Mouse (Mus musculus) naive thymus-derived CD4-positive, alpha-beta T cell, adult 2 months (primary cell): ENCODE results near the gene Snx4.
A peak's percentile ranks its signal among the peaks of the same experiment; 100 is the strongest.
"Not testable (repeated sequence)": the region's sequence is repeated elsewhere in the genome, so short reads cannot be mapped to it uniquely, and the experiment has no call there.

Experiments
- DNase-seq: peaks from one replicate; pipeline ENCODE4 v3.0.0-alpha.2; 2011; ENCODE audit warnings: low read depth

The Snx4 gene

GRCm38 (mm10) chr16:33251194-33252051 lies at the start of gene Snx4:
Gene Snx4 (plus strand): TSS chr16:33251442.
- DNase-seq, result peak; percentile 95

GRCm38 (mm10) chr16:33210812-33211211 lies 40.4 kb upstream of the Snx4 start:
- no peak for DNase-seq

GRCm38 (mm10) chr16:33216313-33217003 lies 34.8 kb upstream of the Snx4 start:
- no peak for DNase-seq

DNA sequence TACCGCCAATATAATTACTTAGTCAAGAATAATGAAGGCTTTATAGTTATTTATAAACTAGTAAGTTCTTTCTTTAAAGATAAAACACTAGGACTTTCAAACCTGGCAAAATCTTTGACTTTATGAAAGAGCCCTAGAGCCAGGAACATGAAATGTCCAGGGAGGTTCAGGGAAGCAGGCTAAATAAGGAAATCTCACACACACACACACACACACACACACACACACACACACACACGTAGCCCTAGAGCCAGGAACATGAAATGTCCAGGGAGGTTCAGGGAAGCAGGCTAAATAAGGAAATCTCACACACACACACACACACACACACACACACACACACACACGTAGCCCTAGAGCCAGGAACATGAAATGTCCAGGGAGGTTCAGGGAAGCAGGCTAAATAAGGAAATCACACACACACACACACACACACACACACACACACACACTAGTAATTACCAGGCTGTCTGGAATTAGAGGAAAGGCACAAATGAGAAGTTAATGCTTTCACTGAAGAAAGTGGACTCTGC lies 33.6 kb upstream of the Snx4 start:
- not testable (repeated sequence) for DNase-seq

GRCm38 (mm10) chr16:33222482-33222881 lies 28.8 kb upstream of the Snx4 start:
- DNase-seq, result no peak

- no peak for DNase-seq
These were observed 26.9 kb upstream of the Snx4 start for GRCm38 (mm10) chr16:33224381-33224780.

DNA sequence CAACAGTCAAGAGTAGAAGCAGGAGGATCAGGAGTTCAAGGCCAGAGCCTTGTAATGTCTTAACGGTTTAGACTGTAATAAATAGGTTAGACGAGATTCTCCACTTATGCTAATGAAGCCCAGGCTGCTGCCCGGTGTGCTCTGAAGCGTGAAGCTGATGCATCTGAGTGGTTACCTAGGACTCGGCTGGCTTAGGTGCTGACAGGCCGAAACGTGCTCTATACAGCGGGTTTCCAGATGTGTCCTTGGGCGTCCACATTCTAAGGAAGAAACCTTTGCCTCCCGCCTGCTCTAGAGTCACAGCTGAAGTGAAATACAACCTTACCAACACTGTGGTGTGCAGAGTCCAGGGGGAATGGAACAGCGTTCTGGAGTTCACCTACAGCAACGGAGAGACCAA lies 17.1 kb upstream of the Snx4 start:
- no peak for DNase-seq

DNA sequence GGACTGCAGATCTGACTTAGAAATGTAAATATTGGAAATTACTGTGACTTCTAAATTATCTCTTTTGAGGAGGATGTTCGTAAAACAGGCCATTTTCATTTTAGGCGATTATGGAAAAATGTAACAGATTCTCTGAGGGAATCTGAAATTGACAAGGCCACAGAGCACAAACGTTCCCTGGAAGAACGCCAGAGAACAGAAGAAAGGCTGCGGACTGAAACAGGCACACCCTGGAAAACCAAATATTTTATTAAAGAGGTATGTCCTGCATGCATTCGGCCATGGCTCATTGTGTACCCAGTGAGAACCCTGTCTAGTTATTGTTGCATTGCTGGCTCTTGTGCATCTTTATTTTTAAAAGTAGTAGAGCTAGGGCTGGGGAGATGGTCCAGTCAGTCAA lies 15.1 kb upstream of the Snx4 start:
- no peak for DNase-seq

- DNase-seq, result no peak
These were observed 11.9 kb upstream of the Snx4 start for GRCm38 (mm10) chr16:33239305-33239704.

DNA sequence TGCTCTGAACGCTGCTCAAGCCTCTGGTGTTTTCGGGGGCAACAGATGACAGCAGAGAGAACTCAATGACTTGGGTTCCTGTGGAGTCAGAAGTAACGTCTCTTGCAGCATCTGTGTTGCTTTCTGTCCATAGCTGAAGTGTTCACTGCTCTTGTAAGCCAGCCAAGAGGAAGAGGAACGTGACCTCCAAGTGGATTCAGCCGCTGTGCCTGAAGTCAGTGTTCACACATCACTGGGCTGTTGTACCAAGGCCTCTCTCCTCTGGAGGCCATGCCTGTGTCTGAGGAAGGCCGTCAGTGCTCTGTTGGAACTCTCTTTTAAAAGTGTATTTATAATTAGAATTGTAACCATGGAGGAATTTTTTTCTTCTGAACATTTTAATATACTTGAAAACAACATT lies 9.2 kb upstream of the Snx4 start:
- DNase-seq, result no peak

DNA sequence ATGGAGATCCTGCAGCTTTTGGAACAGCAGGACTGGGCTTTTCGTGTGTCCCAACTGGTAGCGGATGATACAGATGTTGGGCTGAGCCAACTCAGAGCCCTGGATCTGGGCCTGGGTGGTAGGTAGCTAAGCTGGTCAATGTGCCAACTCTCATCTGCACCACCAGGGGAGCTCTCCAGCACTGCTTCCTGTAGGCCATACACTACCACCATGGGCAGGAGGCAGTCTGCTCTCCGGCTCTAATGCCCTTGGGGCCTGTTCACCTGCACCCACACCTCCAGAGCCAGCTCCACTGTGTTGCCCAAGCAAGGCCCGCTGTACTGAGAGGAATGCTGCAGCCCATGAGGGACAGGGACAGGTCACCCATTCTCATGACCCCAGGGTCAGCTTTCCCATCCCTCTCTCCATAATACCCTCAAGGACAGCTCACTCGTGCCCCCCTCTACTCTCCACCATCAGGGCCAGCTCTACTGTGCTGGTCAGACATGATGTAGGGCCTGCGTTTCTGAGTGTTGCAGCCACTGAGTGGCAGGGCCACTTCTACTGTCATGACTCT lies 7.0 kb upstream of the Snx4 start:
- peak; percentile 32 for DNase-seq

GRCm38 (mm10) chr16:33244933-33245470 lies 6.2 kb upstream of the Snx4 start:
- no peak for DNase-seq

- no peak for DNase-seq
These were observed 4.7 kb upstream of the Snx4 start for GRCm38 (mm10) chr16:33246526-33246925.

- no peak for DNase-seq
These were observed 4.2 kb upstream of the Snx4 start for GRCm38 (mm10) chr16:33247006-33247405.

DNA sequence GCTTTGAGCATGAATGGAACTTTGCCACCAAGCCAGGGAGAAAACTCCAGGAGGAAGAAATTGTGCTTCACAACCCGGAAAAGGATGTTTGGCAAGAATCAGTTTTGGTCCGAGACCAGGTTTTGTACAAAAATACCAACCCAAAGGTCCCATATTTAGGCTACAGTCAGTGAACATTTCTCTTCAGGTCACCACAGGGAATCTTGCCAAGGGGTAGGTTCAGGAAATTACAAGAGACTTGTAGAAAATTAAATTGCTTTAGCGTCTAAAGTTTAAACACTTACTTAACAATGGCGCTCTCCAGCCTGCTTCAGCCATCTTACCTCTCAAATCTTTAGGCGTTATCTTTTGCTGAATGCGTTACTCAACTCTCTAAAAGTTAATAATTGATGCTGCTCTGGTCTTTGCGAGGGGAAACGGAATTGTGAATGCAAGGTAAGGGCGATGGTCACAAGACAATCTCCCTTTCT lies 556 bp upstream of the Snx4 start:
- DNase-seq, result no peak

DNA sequence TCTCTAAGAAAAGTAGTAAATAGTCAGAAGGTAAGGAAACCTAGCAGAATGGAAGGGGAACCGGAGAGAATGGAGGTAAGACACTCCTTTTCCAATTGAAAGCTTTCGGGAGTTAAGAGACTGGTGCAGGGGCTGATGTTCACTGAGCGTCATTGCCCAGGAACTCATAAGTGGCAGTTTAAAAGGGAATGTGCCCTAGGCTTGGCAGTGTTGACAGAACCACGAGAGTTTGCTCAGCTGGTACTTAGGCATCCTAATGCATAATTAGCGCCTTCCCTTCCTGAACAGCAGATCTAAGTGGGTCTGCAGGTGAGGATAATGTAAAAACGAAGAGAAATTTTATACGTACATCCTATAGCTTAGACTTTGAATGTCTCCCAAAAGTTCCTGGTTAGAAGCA lies 4.4 kb downstream of the Snx4 start:
- DNase-seq, result no peak

GRCm38 (mm10) chr16:33258530-33258929 lies 7.3 kb downstream of the Snx4 start:
- DNase-seq, result peak; percentile 24

DNA sequence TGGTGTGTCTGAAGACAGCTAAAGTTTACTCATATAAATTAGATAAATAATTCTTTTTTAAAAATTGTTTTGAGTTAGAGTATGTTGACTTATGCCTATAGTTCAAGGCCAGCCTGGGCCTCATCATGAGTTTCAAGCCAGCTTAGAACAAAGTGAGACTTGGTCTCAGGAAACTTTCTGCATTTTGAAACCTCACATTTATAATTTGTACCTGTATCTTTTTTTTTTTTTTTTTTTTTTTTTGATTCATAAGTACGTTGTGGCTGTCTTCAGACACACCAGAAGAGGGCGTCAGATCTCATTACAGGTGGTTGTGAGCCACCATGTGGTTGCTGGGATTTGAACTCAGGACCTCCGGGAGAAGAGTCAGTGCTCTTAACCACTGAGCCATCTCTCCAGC lies 8.6 kb downstream of the Snx4 start:
- no peak for DNase-seq

- DNase-seq, result peak; percentile 27
These were observed 9.6 kb downstream of the Snx4 start for GRCm38 (mm10) chr16:33260825-33261224.

GRCm38 (mm10) chr16:33261584-33262061 lies 10.4 kb downstream of the Snx4 start:
- peak; percentile 58 for DNase-seq

- DNase-seq, result no peak
These were observed 10.9 kb downstream of the Snx4 start for GRCm38 (mm10) chr16:33262096-33262495.

- peak; percentile 41 for DNase-seq
These were observed 16.5 kb downstream of the Snx4 start for GRCm38 (mm10) chr16:33267616-33268253.
